Mouse (Mus musculus) spleen, adult 2 months (tissue): ENCODE results near the gene Dync1li1. TPM values are rescaled to one million over a fixed set of nuclear protein-coding genes. Genes with fewer than 3 reads are reported as not detected.
"Not testable (repeated sequence)": the region's sequence is repeated elsewhere in the genome, so short reads cannot be mapped to it uniquely, and the experiment has no call there.

Experiments
- DNase-seq, 2 experiments: peaks; one replicate each; pipeline versions ENCODE4 v3.0.0 to v3.0.0-alpha.2; 2012 to 2021; ENCODE audit warnings: low spot score in 2 of 2, low read depth in 1 of 2
- H3K27ac ChIP-seq: fragments of 200-500 bp; 2 replicates; pipeline ENCODE4 v1.5.1; 2012; ENCODE audit warnings: low read length, inconsistent platforms; ENCODE audit not compliant: insufficient read depth
- H3K27me3 ChIP-seq: fragments of 200-500 bp; 2 replicates; pipeline ENCODE4 v1.6.1; 2012; ENCODE audit warnings: mild to moderate bottlenecking, moderate library complexity, low read length, inconsistent platforms; ENCODE audit not compliant: control insufficient read depth, insufficient read depth
- H3K36me3 ChIP-seq: fragments of 200-500 bp; 2 replicates; pipeline ENCODE4 v1.6.1; 2012; ENCODE audit warnings: mild to moderate bottlenecking, low read length, inconsistent platforms; ENCODE audit not compliant: control insufficient read depth, insufficient read depth
- H3K4me1 ChIP-seq: fragments of 200-500 bp; 2 replicates; pipeline ENCODE4 v1.6.1; 2011; ENCODE audit warnings: inconsistent platforms; ENCODE audit not compliant: control insufficient read depth, insufficient read depth, insufficient read length
- H3K4me3 ChIP-seq: fragments of 200-500 bp; 2 replicates; pipeline ENCODE4 v1.5.1; 2011; ENCODE audit warnings: mild to moderate bottlenecking, inconsistent platforms; ENCODE audit not compliant: insufficient read depth, insufficient read length; ENCODE audit errors: extremely low read depth
- CTCF ChIP-seq: fragments of 200-500 bp; IDR thresholded peaks from 2 replicates; pipeline ENCODE4 v1.5.1; 2011; ENCODE audit warnings: mild to moderate bottlenecking, inconsistent platforms; ENCODE audit not compliant: insufficient read depth, insufficient read length, insufficient replicate concordance; ENCODE audit errors: extremely low read depth
- POLR2A ChIP-seq: fragments of 200-500 bp; IDR thresholded peaks from 2 replicates; pipeline ENCODE4 v1.6.1; 2011; ENCODE audit warnings: low read depth, low read length, inconsistent platforms
- WGBS: fragments of 180-500 bp; shearing (Covaris S2); methylation state at CpG from one replicate; pipeline ENCODE4 v1.1.7; 2018; 5-methylcytosine and 5-hydroxymethylcytosine counted together
- polyA plus RNA-seq: library from polyadenylated mRNA; depleted of rRNA; stranded (reverse); fragments of >200 nt; gene quantifications from 2 replicates; pipeline ENCODE4 v1.2.3, GENCODE M21; 2012

The Dync1li1 gene
- polyA plus RNA-seq, 1 experiment: 9.8 TPM

- Histone ChIP-seq H3K27ac (no peak overlapping the region), H3K27me3 (no peaks in the 10 kb centered on the region), H3K4me3 (no peak overlapping the region), H3K36me3 (no peaks in the 10 kb centered on the region; the same call in none of the 2 replicates), H3K4me1 (peaks cover 9% of the 10 kb centered on the region; the same call in 1 of the 2 replicates)
- no peak for DNase-seq
- 49% methylated on average over 10 of the region's 10 CpGs for WGBS
- TF ChIP-seq CTCF (no peak), POLR2A (no peak)
Observed at GRCm38 (mm10) chr9:114690119-114690601, 1.6 kb downstream of the Dync1li1 start.

GRCm38 (mm10) chr9:114691112-114691511, 2.5 kb downstream of the Dync1li1 start:
- H3K27me3 ChIP-seq: no peaks in the 10 kb centered on the region
- H3K4me3 ChIP-seq: no peak overlapping the region
- no peak for DNase-seq
- H3K27ac ChIP-seq: no peak overlapping the region
- TF ChIP-seq POLR2A: no peak
- no peak for TF ChIP-seq CTCF
- H3K4me1 ChIP-seq: peaks cover 9% of the 10 kb centered on the region; the same call in 1 of the 2 replicates
- H3K36me3 ChIP-seq: no peaks in the 10 kb centered on the region; the same call in none of the 2 replicates

- H3K4me3 ChIP-seq, DNase-seq, H3K4me1 ChIP-seq, H3K27ac ChIP-seq, H3K36me3 ChIP-seq, H3K27me3 ChIP-seq: not testable (repeated sequence)
- WGBS: 97% methylated on average over 8 of the region's 8 CpGs
Observed at GRCm38 (mm10) chr9:114695662-114696061, 7.1 kb downstream of the Dync1li1 start.

GRCm38 (mm10) chr9:114697072-114697471, 8.5 kb downstream of the Dync1li1 start:
- no peak overlapping the region for H3K4me3 ChIP-seq
- no peaks in the 10 kb centered on the region for H3K27me3 ChIP-seq
- 91% methylated on average over 4 of the region's 4 CpGs for WGBS
- no peak overlapping the region for H3K27ac ChIP-seq
- no peaks in the 10 kb centered on the region for H3K4me1 ChIP-seq
- no peak for TF ChIP-seq POLR2A
- no peak for TF ChIP-seq CTCF
- no peak for DNase-seq
- peaks cover 1% of the 10 kb centered on the region for H3K36me3 ChIP-seq

GRCm38 (mm10) chr9:114697926-114698325, 9.3 kb downstream of the Dync1li1 start:
- no peak overlapping the region for H3K27ac ChIP-seq

GRCm38 (mm10) chr9:114699262-114699661, 10.7 kb downstream of the Dync1li1 start:
- Histone ChIP-seq H3K27me3 (no peaks in the 10 kb centered on the region), H3K36me3 (peaks cover 1% of the 10 kb centered on the region; the same call in 1 of the 2 replicates), H3K4me1 (no peaks in the 10 kb centered on the region), H3K4me3 (no peak overlapping the region), H3K27ac (no peak overlapping the region)
- 89% methylated on average over 6 of the region's 6 CpGs for WGBS
- no peak for TF ChIP-seq CTCF
- TF ChIP-seq POLR2A: no peak
- no peak for DNase-seq

More at GRCm38 (mm10) chr9:114697926-114698325, 9.3 kb downstream of the Dync1li1 start:
- no peaks in the 10 kb centered on the region for H3K4me1 ChIP-seq
- WGBS: 94% methylated on average over 5 of the region's 5 CpGs
- TF ChIP-seq POLR2A: no peak
- TF ChIP-seq CTCF: no peak
- H3K36me3 ChIP-seq: peaks cover 1% of the 10 kb centered on the region
- H3K27me3 ChIP-seq: no peaks in the 10 kb centered on the region
- no peak overlapping the region for H3K4me3 ChIP-seq
- DNase-seq: no peak

- Histone ChIP-seq H3K4me3 (no peak overlapping the region), H3K27ac (no peak overlapping the region), H3K36me3 (peaks cover 3% of the 10 kb centered on the region; the same call in 1 of the 2 replicates), H3K27me3 (no peaks in the 10 kb centered on the region), H3K4me1 (no peaks in the 10 kb centered on the region)
- WGBS: 90% methylated on average over 14 of the region's 16 CpGs
- no peak for TF ChIP-seq POLR2A
- TF ChIP-seq CTCF: no peak
- no peak for DNase-seq
Observed at GRCm38 (mm10) chr9:114699882-114700665, 11.5 kb downstream of the Dync1li1 start.
